Mouse (Mus musculus) adrenal gland, adult (tissue): ENCODE measurements at regions not wholly inside any gene's neighbourhood (a gene's known extent, or its start where the extent isn't known, plus 50 kb on each side); places are given as distances from the start of the nearest gene placed in this dataset.

Source experiments
- DNase-seq, 2 experiments: peaks; one replicate each; pipeline ENCODE4 v3.0.0; 2022 to 2023; ENCODE audit warnings: low spot score in 1 of 2; ENCODE audit not compliant: inconsistent age in 2 of 2

DNA sequence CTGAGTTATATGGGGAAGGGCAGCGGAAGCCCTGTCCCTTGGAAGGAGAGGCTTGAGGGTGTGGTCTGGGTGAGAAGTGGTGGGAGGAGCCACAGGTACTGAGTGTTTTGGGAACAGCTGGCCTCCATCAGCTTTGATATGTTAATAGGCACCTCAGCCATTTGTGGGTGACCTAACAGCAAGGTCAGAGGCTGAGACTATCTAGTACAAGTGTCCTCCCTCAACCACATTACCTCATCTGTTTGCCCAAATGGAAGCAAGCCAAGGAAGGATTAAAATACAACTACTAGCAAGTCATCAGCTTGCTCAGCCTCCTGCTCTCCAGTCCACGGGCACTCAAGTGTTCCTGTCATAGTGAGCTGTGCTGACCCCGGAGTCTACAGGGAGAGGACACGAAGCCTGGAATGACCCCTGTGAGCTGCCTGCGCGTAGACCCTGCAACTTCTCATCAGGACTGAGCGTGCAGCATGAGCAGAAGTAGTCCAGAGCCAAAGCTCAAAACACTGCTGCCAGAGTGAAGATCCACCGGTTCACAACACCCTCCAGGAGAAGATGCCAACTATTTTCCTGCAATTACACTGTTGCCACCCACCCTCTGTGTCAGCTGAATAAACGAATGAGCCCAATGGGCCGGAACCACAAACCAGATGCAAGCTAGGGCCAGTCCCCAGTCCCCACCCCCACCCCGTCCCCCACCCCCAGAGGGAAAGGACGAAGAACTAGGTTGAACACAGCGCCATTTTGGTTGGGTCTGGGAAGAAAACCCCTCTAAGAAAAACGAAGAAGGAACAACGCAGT lies 239.6 kb downstream of the Qk start:
- DNase-seq = peak; percentile 52 to 81

DNA sequence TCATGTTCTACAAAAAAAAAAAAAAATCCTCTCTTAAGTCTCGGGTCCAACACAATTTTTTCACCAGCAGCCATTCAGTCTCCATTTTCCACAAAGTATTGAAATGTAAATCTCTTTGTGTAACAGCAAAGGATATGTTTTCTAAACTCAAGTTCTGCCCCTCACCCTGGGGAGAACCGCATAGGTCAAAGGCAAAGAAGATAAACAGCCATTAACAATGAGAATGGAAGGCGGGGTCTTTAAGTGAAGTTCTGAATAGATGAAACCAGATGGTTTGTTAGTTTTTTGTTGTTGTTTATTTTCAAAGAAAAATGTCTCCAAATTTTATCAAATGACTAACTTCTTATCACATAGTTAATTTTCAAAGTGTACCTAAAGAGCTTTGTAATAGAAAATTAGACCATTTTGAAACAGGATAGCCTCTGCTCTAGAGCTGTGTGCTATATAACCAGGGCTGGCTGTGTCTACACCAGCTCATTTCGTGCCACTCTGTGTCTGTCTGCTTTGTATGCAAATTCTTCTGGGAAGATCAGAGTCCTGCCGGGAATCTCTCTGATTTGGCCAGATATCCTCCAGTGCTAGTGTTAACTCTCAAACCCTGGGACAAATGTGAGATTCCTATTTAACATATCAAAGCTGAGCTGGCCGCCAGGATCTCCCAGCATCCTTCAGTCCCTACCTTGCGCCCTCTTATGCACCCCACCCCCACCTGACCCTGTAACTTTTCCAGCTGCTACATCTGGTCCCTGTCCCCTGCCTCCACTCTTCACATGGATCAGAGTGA lies 240.9 kb downstream of the Qk start:
- DNase-seq = no peak

DNA sequence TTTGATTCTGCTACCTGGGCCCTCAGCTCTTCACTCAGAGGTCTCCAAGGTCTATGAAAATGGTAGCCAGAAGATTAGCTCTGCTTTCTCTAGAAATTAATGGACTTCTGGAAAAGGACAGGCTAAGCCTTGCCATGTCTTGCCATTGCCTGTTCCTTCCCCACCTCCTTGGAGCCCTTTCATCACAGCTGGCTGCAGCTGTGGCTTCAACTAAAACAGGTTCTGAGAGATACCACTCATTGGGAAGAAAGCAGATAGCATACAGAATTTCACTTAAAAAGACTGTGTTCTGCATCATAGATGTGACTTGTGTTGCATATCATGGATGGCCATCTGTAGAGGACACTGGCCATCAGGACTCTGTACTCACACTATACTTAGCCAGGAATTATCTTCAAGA lies 246.4 kb downstream of the Qk start:
- DNase-seq = peak in 1 of 2 experiments; percentile 33

DNA sequence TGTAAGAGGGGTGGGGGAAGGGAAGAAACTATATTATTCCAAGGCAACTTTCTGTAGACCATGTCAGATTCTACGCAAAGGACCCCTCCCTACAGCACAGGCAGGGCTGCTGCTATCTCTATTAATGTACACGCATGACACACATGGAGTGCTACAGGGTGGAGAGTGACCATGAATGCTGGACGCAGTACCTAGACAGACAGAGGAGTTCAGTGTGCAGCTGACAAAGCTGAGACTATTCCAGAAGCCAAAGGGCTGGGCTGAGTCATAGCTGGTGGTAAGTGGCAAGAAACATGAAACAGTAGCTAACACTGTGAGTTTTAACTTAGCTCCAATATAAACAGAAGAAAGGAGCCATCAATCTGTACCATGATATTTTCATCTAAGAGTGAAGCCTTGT lies 250.4 kb downstream of the Qk start:
- DNase-seq = peak in 1 of 2 experiments; percentile 46

- DNase-seq = no peak
These were observed 254.5 kb downstream of the Qk start for GRCm38 (mm10) chr17:10065131-10065530.

GRCm38 (mm10) chr17:10062546-10063100 lies 257.0 kb downstream of the Qk start:
- DNase-seq = no peak

DNA sequence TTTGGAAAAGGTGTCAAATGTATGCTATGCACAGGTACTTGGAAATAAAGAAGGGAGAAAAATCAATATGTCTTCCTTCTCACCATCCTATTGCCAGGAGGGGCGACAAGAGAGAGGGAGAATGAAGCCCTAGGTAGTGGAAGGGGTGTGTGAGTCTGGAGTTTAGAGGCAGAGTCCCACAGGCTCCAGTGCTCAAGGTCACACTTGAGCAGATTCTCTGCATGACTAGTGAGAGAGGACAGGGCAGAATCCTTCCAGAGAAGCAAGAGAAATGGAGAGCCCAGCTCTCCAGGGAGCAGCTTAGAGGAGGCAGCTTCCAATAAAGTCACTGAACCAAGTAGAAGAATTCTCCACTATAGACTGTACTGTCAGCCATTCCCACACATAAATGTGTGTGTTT lies 261.9 kb downstream of the Qk start:
- DNase-seq = no peak

GRCm38 (mm10) chr17:10056096-10056495 lies 263.6 kb downstream of the Qk start:
- DNase-seq = no peak

GRCm38 (mm10) chr17:10054375-10054774 lies 265.3 kb downstream of the Qk start:
- DNase-seq = peak; percentile 63 to 87

GRCm38 (mm10) chr17:10044336-10044735 lies 275.3 kb downstream of the Qk start:
- DNase-seq = no peak

DNA sequence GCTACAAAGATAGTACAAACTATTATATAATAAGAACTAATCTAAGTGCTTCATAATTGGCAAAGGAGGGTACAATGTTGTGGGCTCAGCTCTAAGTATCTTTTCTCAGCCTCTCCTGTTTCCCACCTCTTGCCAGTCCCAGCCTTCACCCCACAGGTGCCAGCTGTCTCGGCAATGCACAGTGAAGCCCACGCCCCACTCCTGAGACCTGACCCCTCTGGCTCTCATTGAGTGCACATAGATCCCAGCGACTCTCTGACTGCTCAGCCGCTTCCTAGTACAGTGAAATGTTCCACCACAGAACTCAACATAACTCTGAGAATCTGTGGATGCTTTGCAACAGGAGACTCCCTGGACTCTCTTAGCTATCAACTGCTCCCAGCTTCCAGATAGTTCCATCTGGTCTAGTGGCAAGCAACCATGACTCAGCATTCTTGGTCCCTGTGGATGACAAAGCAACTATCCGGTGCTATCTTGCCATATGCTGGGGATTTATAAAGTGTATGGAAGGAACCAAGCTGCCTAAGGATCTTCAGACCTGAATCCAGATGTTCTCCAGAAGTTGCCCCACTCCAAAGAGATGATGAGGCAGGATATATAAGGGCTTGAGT lies 277.5 kb downstream of the Qk start:
- no peak for DNase-seq

DNA sequence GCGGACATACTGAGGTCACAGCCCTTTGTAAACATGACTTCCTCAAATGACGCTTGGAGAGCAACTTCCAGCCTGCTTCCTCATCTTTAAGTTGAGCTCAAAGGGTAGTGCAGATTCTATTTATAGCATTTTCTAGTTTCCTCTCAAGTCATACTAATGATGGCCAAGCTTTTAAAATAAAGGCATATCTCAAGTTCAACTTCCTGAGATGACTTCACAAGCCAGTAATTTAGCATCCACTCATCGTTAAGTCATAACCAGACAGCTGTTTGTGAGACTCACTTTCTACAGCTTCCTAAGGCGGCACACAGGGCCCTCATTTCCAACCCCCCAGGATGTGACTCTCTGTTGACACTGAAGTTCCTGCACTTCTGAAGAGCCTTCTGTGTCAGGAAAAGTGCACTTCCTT lies 278.7 kb downstream of the Qk start:
- DNase-seq = peak; percentile 27 to 64

DNA sequence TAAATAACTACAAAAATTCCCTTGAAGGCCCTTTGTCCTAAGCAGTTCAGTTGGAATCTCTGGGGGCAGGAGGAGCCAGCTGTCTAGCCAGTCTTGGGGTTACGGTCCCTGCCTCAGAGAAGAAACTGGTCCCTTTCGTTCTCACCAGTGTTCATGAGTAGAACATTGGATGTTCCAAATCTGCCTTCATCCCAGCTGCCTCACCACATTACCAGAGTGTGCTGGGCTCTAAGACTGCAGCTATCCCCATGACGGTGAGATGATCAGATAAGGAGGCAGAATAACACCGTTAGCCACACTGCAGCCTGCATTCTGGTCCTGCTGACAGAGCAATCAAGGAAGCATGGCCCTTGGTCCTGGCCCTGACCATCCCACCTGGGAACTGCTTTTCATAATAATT lies 279.3 kb downstream of the Qk start:
- no peak for DNase-seq

- DNase-seq = peak; percentile 23 to 53
These were observed 281.7 kb downstream of the Qk start for GRCm38 (mm10) chr17:10037799-10038445.

GRCm38 (mm10) chr17:10033510-10033909 lies 286.1 kb downstream of the Qk start:
- no peak for DNase-seq

DNA sequence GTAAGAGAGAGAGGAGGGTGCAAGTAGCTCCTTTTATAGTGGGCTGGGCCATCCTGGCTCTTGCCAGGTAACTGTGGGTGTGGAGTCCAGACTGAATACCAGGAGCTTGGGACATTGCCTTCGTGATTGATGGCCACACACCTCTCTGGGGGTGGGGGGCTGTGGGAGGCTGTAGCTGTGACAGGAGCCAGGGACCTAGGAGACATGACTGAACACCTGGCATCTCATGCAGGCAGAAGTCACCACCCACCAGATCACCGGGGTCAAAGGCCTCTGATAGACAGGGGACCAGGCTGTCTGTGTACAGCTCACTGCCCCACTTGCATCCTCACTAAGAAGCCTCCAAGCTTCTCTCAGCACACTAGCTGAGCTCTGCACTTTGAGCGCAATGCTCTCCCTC lies 288.6 kb downstream of the Qk start:
- no peak for DNase-seq

GRCm38 (mm10) chr17:10026770-10027169 lies 292.9 kb downstream of the Qk start:
- no peak for DNase-seq

GRCm38 (mm10) chr17:10025212-10025611 lies 294.4 kb downstream of the Qk start:
- no peak for DNase-seq

DNA sequence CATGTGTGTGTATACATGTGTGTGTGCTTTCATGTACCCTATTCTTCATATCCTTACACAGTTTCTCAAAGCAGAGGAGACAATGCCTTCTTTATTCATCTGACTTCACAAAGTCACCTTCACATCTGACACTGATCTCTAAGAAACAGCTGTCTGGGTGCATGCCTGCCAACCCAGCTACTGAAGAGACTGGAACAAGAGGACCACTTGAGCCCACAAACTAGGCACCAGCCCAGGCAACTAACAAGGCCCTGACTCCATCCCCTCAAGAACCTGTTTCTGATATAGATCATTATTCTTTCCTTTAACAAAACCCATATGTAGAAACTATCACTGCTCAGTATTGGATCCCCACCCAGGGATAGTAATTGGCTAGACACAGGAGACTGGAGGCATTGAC lies 295.3 kb downstream of the Qk start:
- DNase-seq = no peak

GRCm38 (mm10) chr17:10012161-10012560 lies 307.5 kb downstream of the Qk start:
- no peak for DNase-seq

GRCm38 (mm10) chr17:10011728-10012127 lies 307.9 kb downstream of the Qk start:
- DNase-seq = peak in 1 of 2 experiments; percentile 49
